Mouse (Mus musculus) CH12.LX (cell line): ENCODE data around the gene B9d1. TPM values are rescaled to one million over a fixed set of nuclear protein-coding genes. Genes with fewer than 3 reads are reported as not detected.

Experiments used
- DNase-seq: peaks from one replicate; pipeline ENCODE4 v3.0.0-alpha.2; 2013; ENCODE audit errors: extremely low read depth
- H3K27ac ChIP-seq: 2 replicates; pipeline ENCODE4 v1.5.1; 2012; ENCODE audit warnings: low read depth, mild to moderate bottlenecking, control low read depth, moderate library complexity; ENCODE audit not compliant: insufficient read depth
- H3K27me3 ChIP-seq: replicated peaks from 2 replicates; pipeline ENCODE3; 2012; ENCODE audit warnings: inconsistent platforms
- H3K36me3 ChIP-seq, 2 experiments: replicated peaks in 1 of 2; 2 replicates each; pipeline versions ENCODE3 to v1.6.1; 2012; ENCODE audit warnings: inconsistent platforms in 1 of 2, low read length in 1 of 2, mild to moderate bottlenecking in 1 of 2, mixed read lengths in 1 of 2, moderate library complexity in 1 of 2; ENCODE audit not compliant: control insufficient read depth in 1 of 2, insufficient read depth in 1 of 2
- H3K4me1 ChIP-seq, 2 experiments: 2 replicates each; pipeline ENCODE4 v1.6.1; 2012; ENCODE audit warnings: inconsistent platforms in 1 of 2, moderate library complexity in 1 of 2; ENCODE audit not compliant: insufficient read depth in 2 of 2, control insufficient read depth in 1 of 2
- H3K4me2 ChIP-seq: 2 replicates; pipeline ENCODE4 v1.6.1; 2012; ENCODE audit warnings: low read depth, mild to moderate bottlenecking, control low read depth; ENCODE audit not compliant: poor library complexity, insufficient read depth, severe bottlenecking
- H3K4me3 ChIP-seq, 3 experiments: fragments of 150-350 bp in 1 of 3; sonication (generic) in 1 of 3; replicated peaks in 1 of 3; 2 replicates each; pipeline versions ENCODE3 to v1.5.1; 2011 to 2012; ENCODE audit warnings: low read depth in 2 of 3, low read length in 2 of 3, mild to moderate bottlenecking in 2 of 3, moderate library complexity in 2 of 3, control low read depth in 1 of 3, improper control_type of control experiment in 1 of 3, inconsistent platforms in 1 of 3, mixed read lengths in 1 of 3; ENCODE audit not compliant: poor library complexity in 1 of 3
- H3K79me2 ChIP-seq: replicated peaks from 2 replicates; pipeline ENCODE4 v1.6.1; 2012; ENCODE audit warnings: mild to moderate bottlenecking, moderate library complexity; ENCODE audit not compliant: control insufficient read depth, poor library complexity, insufficient read depth, severe bottlenecking; ENCODE audit errors: extremely low read depth
- H3K9ac ChIP-seq: 2 replicates; pipeline ENCODE4 v1.6.1; 2012; ENCODE audit warnings: low read depth, mild to moderate bottlenecking, control low read depth, moderate library complexity; ENCODE audit not compliant: insufficient read depth
- H3K9me3 ChIP-seq: replicated peaks from 2 replicates; pipeline ENCODE3; 2012; ENCODE audit warnings: low read length, inconsistent platforms, mixed read lengths
- CHD1 ChIP-seq: IDR thresholded peaks from 2 replicates; pipeline ENCODE4 v1.6.1; 2012; ENCODE audit warnings: low read depth, low read length, improper control_type of control experiment, inconsistent platforms
- ELF1 ChIP-seq: IDR thresholded peaks from 2 replicates; pipeline ENCODE4 v1.6.1; 2014; ENCODE audit warnings: low read depth, mild to moderate bottlenecking, inconsistent platforms, low read length, improper control_type of control experiment
- ETS1 ChIP-seq: conservative IDR thresholded peaks from 2 replicates; pipeline ENCODE4 v1.6.1; 2012; ENCODE audit warnings: low read depth, mild to moderate bottlenecking, inconsistent platforms, low read length, improper control_type of control experiment, moderate library complexity
- IRF4 ChIP-seq: IDR thresholded peaks from 2 replicates; pipeline ENCODE4 v1.6.1; 2014; ENCODE audit warnings: low read depth, mild to moderate bottlenecking, inconsistent platforms, low read length, improper control_type of control experiment
- JUN ChIP-seq: IDR thresholded peaks from 2 replicates; pipeline ENCODE4 v1.6.1; 2011; ENCODE audit warnings: low read depth, mild to moderate bottlenecking, low read length, improper control_type of control experiment, moderate library complexity; ENCODE audit not compliant: insufficient read depth
- MAFK ChIP-seq: IDR thresholded peaks from 2 replicates; pipeline ENCODE4 v1.6.1; 2011; ENCODE audit warnings: low read length, improper control_type of control experiment; ENCODE audit not compliant: insufficient replicate concordance
- MAX ChIP-seq: IDR thresholded peaks from 2 replicates; pipeline ENCODE4 v1.6.1; 2011; ENCODE audit warnings: low read length, improper control_type of control experiment
- MAZ ChIP-seq: IDR thresholded peaks from 2 replicates; pipeline ENCODE4 v1.6.1; 2012; ENCODE audit warnings: low read depth, mild to moderate bottlenecking, inconsistent platforms, low read length, improper control_type of control experiment, moderate library complexity
- MXI1 ChIP-seq: IDR thresholded peaks from 2 replicates; pipeline ENCODE4 v1.6.1; 2011; ENCODE audit warnings: mild to moderate bottlenecking, low read depth, low read length, improper control_type of control experiment
- MYC ChIP-seq: IDR thresholded peaks from 2 replicates; pipeline ENCODE4 v1.6.1; 2011; ENCODE audit warnings: low read depth, mild to moderate bottlenecking, improper control_type of control experiment, low read length
- NELFE ChIP-seq: IDR thresholded peaks from 2 replicates; pipeline ENCODE4 v1.6.1; 2011; ENCODE audit warnings: low read depth, low read length, improper control_type of control experiment
- NRF1 ChIP-seq: IDR thresholded peaks from 2 replicates; pipeline ENCODE4 v1.6.1; 2014; ENCODE audit warnings: low read depth, mild to moderate bottlenecking, inconsistent platforms, low read length, improper control_type of control experiment, moderate library complexity
- PAX5 ChIP-seq: IDR thresholded peaks from 2 replicates; pipeline ENCODE4 v1.6.1; 2012; ENCODE audit warnings: low read length, inconsistent platforms, mixed read lengths
- POLR2A ChIP-seq: IDR thresholded peaks from 2 replicates; pipeline ENCODE4 v1.6.1; 2011; ENCODE audit warnings: low read depth, mild to moderate bottlenecking, improper control_type of control experiment, low read length
- POLR2AphosphoS2 ChIP-seq: IDR thresholded peaks from 2 replicates; pipeline ENCODE4 v1.6.1; 2011; ENCODE audit warnings: low read depth, low read length, improper control_type of control experiment
- RCOR1 ChIP-seq: conservative IDR thresholded peaks from 2 replicates; pipeline ENCODE4 v1.6.1; 2012; ENCODE audit warnings: low read depth, mild to moderate bottlenecking, inconsistent platforms, low read length, improper control_type of control experiment
- SMC3 ChIP-seq: IDR thresholded peaks from 2 replicates; pipeline ENCODE4 v1.6.1; 2011; ENCODE audit warnings: low read depth, low read length, improper control_type of control experiment
- TCF12 ChIP-seq: IDR thresholded peaks from 2 replicates; pipeline ENCODE4 v1.6.1; 2014; ENCODE audit warnings: low read depth, mild to moderate bottlenecking, inconsistent platforms, low read length, improper control_type of control experiment
- UBTF ChIP-seq: IDR thresholded peaks from 2 replicates; pipeline ENCODE4 v1.6.1; 2012; ENCODE audit warnings: low read depth, mild to moderate bottlenecking, inconsistent platforms, low read length, improper control_type of control experiment, moderate library complexity
- ZC3H11A ChIP-seq: IDR thresholded peaks from 2 replicates; pipeline ENCODE4 v1.6.1; 2012; ENCODE audit warnings: low read depth, mild to moderate bottlenecking, inconsistent platforms, low read length, improper control_type of control experiment
- ZKSCAN1 ChIP-seq: IDR thresholded peaks from 2 replicates; pipeline ENCODE4 v1.6.1; 2012; ENCODE audit warnings: low read depth, inconsistent platforms, low read length, improper control_type of control experiment, borderline replicate concordance
- dilution Hi-C: fragments of 300-500 bp; cut with MboI; formaldehyde crosslinking; loops from 2 replicates; pipeline ENCODE4 v1.14.3; 2020; ENCODE audit warnings: low sequenced_read_pairs; ENCODE audit not compliant: extremely low pct_unique_long_range_greater_than_20kb, extremely low pct_ligation_motif_present
- in situ Hi-C: fragments of 300-500 bp; cut with MboI; formaldehyde crosslinking; loops from 3 replicates; pipeline ENCODE4 v1.14.3; 2019; ENCODE audit warnings: low sequenced_read_pairs, low pct_ligation_motif_present, low pct_unique_long_range_greater_than_20kb, mixed read lengths
- polyA plus RNA-seq: library from polyadenylated mRNA; unstranded; fragments of >175 nt; gene quantifications from 2 replicates; pipeline ENCODE4 v1.2.1, GENCODE M21; 2012; ENCODE audit warnings: low read depth; ENCODE audit not compliant: insufficient read length
- total RNA-seq, 2 experiments: library from RNA; depleted of rRNA; stranded (reverse); fragments of 300-350 nt in 1 of 2; fragments of >200 nt in 1 of 2; gene quantifications; 2 replicates each; pipeline ENCODE4 v1.2.3; 2012 to 2014

The B9d1 gene
- total and polyA plus RNA-seq, 3 experiments = 19.2 to 62.9 (median 26.2) TPM

- dilution Hi-C loops = no loop called here
- Histone ChIP-seq H3K4me1 (no peaks in the 10 kb centered on the region), H3K27me3 (no peaks in the 10 kb centered on the region), H3K9ac (no peak overlapping the region), H3K4me2 (no peak overlapping the region), H3K4me3 (no peak overlapping the region), H3K79me2 (no peaks in the 10 kb centered on the region), H3K27ac (no peak overlapping the region), H3K9me3 (no peaks in the 10 kb centered on the region), H3K36me3 (peaks cover 12 to 31% of the 10 kb centered on the region in 2 experiments)
- DNase-seq = no peak
- no peak for TF ChIP-seq MXI1
- no peak for TF ChIP-seq ELF1
- no peak for TF ChIP-seq MAFK
- TF ChIP-seq POLR2AphosphoS2 = no peak
- no peak for TF ChIP-seq ZC3H11A
- no peak for TF ChIP-seq NRF1
- no peak for TF ChIP-seq JUN
- TF ChIP-seq TCF12 = no peak
- no peak for TF ChIP-seq UBTF
- no peak for TF ChIP-seq MYC
- TF ChIP-seq RCOR1 = no peak
- in situ Hi-C loops = no loop called here
These were observed 40.6 kb downstream of the B9d1 start for GRCm38 (mm10) chr11:61545586-61545985.

GRCm38 (mm10) chr11:61546452-61546851, 41.5 kb downstream of the B9d1 start:
- H3K4me3 ChIP-seq = no peak overlapping the region
- H3K79me2 ChIP-seq = no peaks in the 10 kb centered on the region
- no peak overlapping the region for H3K9ac ChIP-seq
- DNase-seq = no peak
- H3K4me1 ChIP-seq = no peaks in the 10 kb centered on the region
- no peaks in the 10 kb centered on the region for H3K27me3 ChIP-seq
- H3K27ac ChIP-seq = no peak overlapping the region
- H3K9me3 ChIP-seq = no peaks in the 10 kb centered on the region
- dilution Hi-C loops = no loop called here
- TF ChIP-seq ETS1 = no peak
- TF ChIP-seq ELF1 = no peak
- no peak for TF ChIP-seq NELFE
- TF ChIP-seq UBTF = no peak
- no peak for TF ChIP-seq ZC3H11A
- no peak for TF ChIP-seq CHD1
- no peak for TF ChIP-seq MAX
- no peak for TF ChIP-seq PAX5
- no peak for TF ChIP-seq IRF4
- no peak for TF ChIP-seq MYC
- no peak for TF ChIP-seq POLR2A
- TF ChIP-seq MAZ = no peak
- no peak for TF ChIP-seq JUN
- TF ChIP-seq SMC3 = no peak
- no peak for TF ChIP-seq ZKSCAN1
- TF ChIP-seq MXI1 = no peak
- TF ChIP-seq, all 38 proteins: peak for 0
- in situ Hi-C loops = no loop called here
- Histone ChIP-seq H3K36me3 (peaks cover 12 to 26% of the 10 kb centered on the region in 2 experiments), H3K4me2 (no peak overlapping the region)
